Mouse (Mus musculus) olfactory bulb, adult 2 months (tissue): ENCODE data around the gene Olfr618.

Source experiments
- CTCF ChIP-seq: fragments of 200-500 bp; IDR thresholded peaks from 2 replicates; pipeline ENCODE4 v1.5.1; 2012; ENCODE audit warnings: low read depth, mild to moderate bottlenecking, low read length, moderate library complexity; ENCODE audit not compliant: insufficient read depth
- POLR2A ChIP-seq: fragments of 200-500 bp; IDR thresholded peaks from 2 replicates; pipeline ENCODE4 v1.6.1; 2012; ENCODE audit warnings: mild to moderate bottlenecking, low read depth, low read length, moderate library complexity; ENCODE audit not compliant: insufficient read depth

- TF ChIP-seq CTCF (no peak), POLR2A (no peak)
These were observed 10.4 kb downstream of the Olfr618 start, which contains the start of gene Olfr619 for GRCm38 (mm10) chr7:103600275-103600674.
